Mouse (Mus musculus) ES-E14 (cell line): ENCODE measurements around the gene Olfr1132. TPM values are rescaled to one million over a fixed set of nuclear protein-coding genes. Genes with fewer than 3 reads are reported as not detected.
"Not testable (repeated sequence)": the region's sequence is repeated elsewhere in the genome, so short reads cannot be mapped to it uniquely, and the experiment has no call there.

Experiments used
- DNase-seq: peaks from one replicate; pipeline ENCODE4 v3.0.0-alpha.2; 2013; ENCODE audit warnings: low read depth, low spot score
- H3K27ac ChIP-seq: 2 replicates; pipeline ENCODE4 v1.5.1; 2012; ENCODE audit warnings: low read depth, mild to moderate bottlenecking, low read length, moderate library complexity, mixed read lengths; ENCODE audit not compliant: poor library complexity, insufficient read depth, severe bottlenecking
- H3K36me3 ChIP-seq: 2 replicates; pipeline ENCODE4 v1.6.1; 2012; ENCODE audit warnings: mild to moderate bottlenecking, low read length, moderate library complexity, mixed read lengths; ENCODE audit not compliant: control insufficient read depth, poor library complexity, insufficient read depth, severe bottlenecking
- H3K4me1 ChIP-seq, 2 experiments: fragments of 150-350 bp in 1 of 2; sonication (generic) in 1 of 2; 2 replicates each; pipeline ENCODE4 v1.6.1; 2012; ENCODE audit warnings: low read length in 2 of 2, mild to moderate bottlenecking in 1 of 2, mixed read lengths in 1 of 2; ENCODE audit not compliant: control insufficient read depth in 2 of 2, insufficient read depth in 2 of 2, poor library complexity in 1 of 2
- H3K4me3 ChIP-seq, 2 experiments: fragments of 150-350 bp in 1 of 2; sonication (generic) in 1 of 2; 2 replicates each; pipeline ENCODE4 v1.5.1; 2012; ENCODE audit warnings: low read length in 2 of 2, low read depth in 1 of 2, mild to moderate bottlenecking in 1 of 2, mixed read lengths in 1 of 2; ENCODE audit not compliant: insufficient read depth in 1 of 2, poor library complexity in 1 of 2, severe bottlenecking in 1 of 2
- H3K9ac ChIP-seq: 2 replicates; pipeline ENCODE4 v1.6.1; 2012; ENCODE audit warnings: low read depth, mild to moderate bottlenecking, low read length, mixed read lengths; ENCODE audit not compliant: poor library complexity, insufficient read depth, severe bottlenecking
- H3K9me3 ChIP-seq: fragments of 150-350 bp; sonication (generic); 2 replicates; pipeline ENCODE4 v1.6.1; 2012; ENCODE audit warnings: low read depth, mild to moderate bottlenecking, low read length; ENCODE audit not compliant: control insufficient read depth, insufficient read depth
- CHD2 ChIP-seq: IDR thresholded peaks from 2 replicates; pipeline ENCODE4 v1.6.1; 2014; ENCODE audit warnings: mild to moderate bottlenecking, low read depth, low read length, inconsistent platforms
- HCFC1 ChIP-seq: IDR thresholded peaks from 2 replicates; pipeline ENCODE4 v1.6.1; 2012; ENCODE audit warnings: low read length, inconsistent platforms, borderline replicate concordance; ENCODE audit not compliant: insufficient read depth
- MAFK ChIP-seq: IDR thresholded peaks from 2 replicates; pipeline ENCODE4 v1.6.1; 2014; ENCODE audit warnings: mild to moderate bottlenecking, low read depth, low read length, inconsistent platforms; ENCODE audit not compliant: insufficient read depth
- ZC3H11A ChIP-seq: IDR thresholded peaks from 2 replicates; pipeline ENCODE4 v1.6.1; 2012; ENCODE audit warnings: low read depth, mild to moderate bottlenecking, inconsistent platforms, low read length, borderline replicate concordance
- ZNF384 ChIP-seq: IDR thresholded peaks from 2 replicates; pipeline ENCODE4 v1.6.1; 2012; ENCODE audit warnings: low read depth, low read length, inconsistent platforms
- in situ Hi-C, 2 experiments: fragments of 600-800 bp; cut with MboI; formaldehyde crosslinking; loops; one replicate each; pipeline ENCODE4 v1.15.1; 2025; ENCODE audit warnings: low sequenced_read_pairs in 2 of 2, inconsistent platforms in 1 of 2; ENCODE audit not compliant: unreplicated experiment in 2 of 2
- total RNA-seq: library from RNA; depleted of rRNA; stranded (reverse); fragments of 300-350 nt; gene quantifications from 2 replicates; pipeline ENCODE4 v1.2.3, GENCODE M21; 2012; rRNA removed

Olfr1132 gene
- total RNA-seq, 1 experiment = not detected

DNA sequence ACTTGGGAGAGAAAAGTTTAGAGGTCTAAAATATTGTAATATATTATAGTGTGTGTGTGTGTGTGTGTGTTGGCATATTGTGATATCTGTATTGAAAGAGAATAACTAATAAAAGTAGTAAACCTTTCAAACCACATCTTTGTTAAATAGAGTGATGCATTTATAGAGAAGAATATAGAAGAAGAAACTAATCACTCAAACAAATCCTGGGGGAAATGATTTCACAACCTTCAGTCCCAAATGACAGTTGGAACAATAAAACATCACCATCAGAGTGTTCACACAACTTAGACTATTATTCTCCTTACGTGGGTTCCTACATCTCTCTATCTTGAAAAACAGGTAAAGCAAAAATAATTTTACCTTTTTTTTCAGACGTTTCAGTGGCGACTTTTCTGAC is 10.5 kb downstream of the Olfr1132 start, which contains the start of gene Olfr1131:
Olfr1131 (plus strand) TSS at position 301 of the 400 bp plus-strand sequence.
- in situ Hi-C loops = no loop called here
- Histone ChIP-seq H3K4me1 (no peaks in the 10 kb centered on the region), H3K36me3 (no peaks in the 10 kb centered on the region), H3K4me3 (no peak within 1 kb of the TSS), H3K9ac (no peak within 1 kb of the TSS), H3K27ac (no peak within 1 kb of the TSS), H3K9me3 (no peaks in the 10 kb centered on the region)
- TF ChIP-seq ZNF384 (no peak), ZC3H11A (no peak), HCFC1 (no peak), MAFK (no peak), CHD2 (no peak)
- DNase-seq = no peak

- H3K27ac ChIP-seq, H3K36me3 ChIP-seq, DNase-seq, in situ Hi-C loops, H3K4me1 ChIP-seq, H3K9ac ChIP-seq, H3K4me3 ChIP-seq, H3K9me3 ChIP-seq: not testable (repeated sequence)
Observed at GRCm38 (mm10) chr2:87605912-87606311, 31.4 kb downstream of the Olfr1132 start, which contains the start of gene Olfr1130. Gene Olfr1130 (plus strand): TSS chr2:87606212.

Other genes starting within 250 kb of the Olfr1132 start
- gene Olfr1123, start 220.9 kb downstream of the Olfr1132 start, total RNA-seq = not detected in 2 replicates
- gene Olfr1124, start 207.3 kb downstream of the Olfr1132 start, total RNA-seq = not detected in 2 replicates
- not detected in 2 replicates for gene Olfr1126, start 183.6 kb downstream of the Olfr1132 start, total RNA-seq
- 2.7 and 9.3 TPM in 2 replicates for gene Pramel7, start 140.4 kb downstream of the Olfr1132 start, total RNA-seq
- gene Pramel6, start 131.0 kb downstream of the Olfr1132 start, total RNA-seq = 3.1 and 16.5 TPM in 2 replicates
- 1.2 and 1.9 TPM in 2 replicates for gene Olfr153, start 105.7 kb downstream of the Olfr1132 start, total RNA-seq
- not detected in 2 replicates for gene Olfr1128, start 92.0 kb downstream of the Olfr1132 start, total RNA-seq
- gene Olfr1129, start 63.6 kb downstream of the Olfr1132 start, total RNA-seq = not detected in 2 replicates
- not detected in 2 replicates for gene Olfr1130, start 31.3 kb downstream of the Olfr1132 start, total RNA-seq
- gene Olfr1131, start 10.4 kb downstream of the Olfr1132 start, total RNA-seq = not detected in 2 replicates
- not detected in 2 replicates for gene Olfr1133, start 9.8 kb upstream of the Olfr1132 start, total RNA-seq
- gene Olfr1134, start 20.9 kb upstream of the Olfr1132 start, total RNA-seq = not detected in 2 replicates
- not detected in 2 replicates for gene Olfr1135, start 36.1 kb upstream of the Olfr1132 start, total RNA-seq
- not detected in 2 replicates for gene Olfr1136, start 56.4 kb upstream of the Olfr1132 start, total RNA-seq
- gene Olfr1137, start 75.6 kb upstream of the Olfr1132 start, total RNA-seq = not detected in 2 replicates
- gene Olfr1138, start 102.4 kb upstream of the Olfr1132 start, total RNA-seq = not detected in 2 replicates
- gene Olfr1140, start 106.2 kb upstream of the Olfr1132 start, total RNA-seq = not detected in 2 replicates
- not detected in 2 replicates for gene Olfr1141, start 116.5 kb upstream of the Olfr1132 start, total RNA-seq
- not detected in 2 replicates for gene Olfr152, start 141.9 kb upstream of the Olfr1132 start, total RNA-seq
- not detected in 2 replicates for gene Olfr1143, start 163.1 kb upstream of the Olfr1132 start, total RNA-seq
- not detected in 2 replicates for gene Olfr1145, start 172.3 kb upstream of the Olfr1132 start, total RNA-seq
- gene Olfr1148, start 193.0 kb upstream of the Olfr1132 start, total RNA-seq = not detected in 2 replicates
- gene Olfr1150-ps1, start 206.5 kb upstream of the Olfr1132 start, total RNA-seq = not detected in 2 replicates
- gene Olfr1151, start 218.3 kb upstream of the Olfr1132 start, total RNA-seq = not detected in 2 replicates
- gene Olfr1152, start 229.0 kb upstream of the Olfr1132 start, total RNA-seq = not detected in 2 replicates